9 mouse cellular contexts compared by ENCODE assay signal in genomic region chr14:121579055-121579454, GRCm38 (mm10).
DNase-seq lines count a peak whose midpoint lies in the region; ATAC-seq and TF ChIP-seq lines count a peak whose summit lies in the region.
"Had no signal": no experiment of that assay in that cellular context is flagged by ENCODE, and none has a peak within 500 bp of the region (broad histone marks: within the 10 kb centered on the region; RNA-seq: fewer than 3 reads in every experiment).

No protein-coding gene starts in this region.

- DNase-seq in midbrain, embryonic 10.5 days (ENCODE audit: low spot score): peak; percentile 58
- peak; percentile 46 for DNase-seq in MN1 (ENCODE audit: low spot score)
- peak; percentile 48 to 61 for DNase-seq in frontal cortex, postnatal 36 days (ENCODE audit: low spot score in 2 of 2)
- DNase-seq in left cerebral cortex, postnatal 14 days (ENCODE audit: low spot score in 2 of 2): peak; percentile 65 to 71
- DNase-seq in midbrain, postnatal 0 days (ENCODE audit: low spot score): peak; percentile 56

- no peak overlapping the region for H3K4me3 ChIP-seq in midbrain, embryonic 10.5 days
- H3K4me3 ChIP-seq in midbrain, embryonic 16.5 days (ENCODE audit: low read depth, low read length): no peak overlapping the region
- no peak overlapping the region for H3K4me3 ChIP-seq in bone marrow macrophage, adult 2 months (ENCODE audit: insufficient read depth, low read length)
- no peak overlapping the region for H3K4me3 ChIP-seq in midbrain, postnatal 0 days (ENCODE audit: low read depth, low read length)
- H3K4me3 ChIP-seq: heart, embryonic 13.5 days had no signal

- no peak overlapping the region for H3K9ac ChIP-seq in midbrain, embryonic 16.5 days (ENCODE audit: low read depth, low read length)
- no peak overlapping the region for H3K9ac ChIP-seq in midbrain, postnatal 0 days (replicated peaks; ENCODE audit: low read length, poor library complexity, severe bottlenecking)
- H3K9ac ChIP-seq: heart, embryonic 13.5 days had no signal

- intact Hi-C loops in left cerebral cortex, postnatal 14 days (cut with DNase I): loop anchor here (10.0 kb wide), 1 partner anchor 294 kb away; no protein-coding TSS in a partner anchor

- no peaks in the 10 kb centered on the region for H3K27me3 ChIP-seq in midbrain, embryonic 10.5 days (ENCODE audit: low read depth, poor library complexity, severe bottlenecking)
- H3K27me3 ChIP-seq in midbrain, embryonic 16.5 days (ENCODE audit: control insufficient read depth, insufficient read depth, low read depth, low read length): no peaks in the 10 kb centered on the region
- no peaks in the 10 kb centered on the region for H3K27me3 ChIP-seq in midbrain, postnatal 0 days (ENCODE audit: insufficient read depth, low read length)
- H3K27me3 ChIP-seq: heart, embryonic 13.5 days had no signal

- no peaks in the 10 kb centered on the region for H3K4me1 ChIP-seq in midbrain, embryonic 10.5 days
- no peaks in the 10 kb centered on the region for H3K4me1 ChIP-seq in midbrain, embryonic 16.5 days (ENCODE audit: control insufficient read depth, insufficient read depth, low read length)
- no peaks in the 10 kb centered on the region for H3K4me1 ChIP-seq in bone marrow macrophage, adult 2 months (ENCODE audit: control insufficient read depth, insufficient read depth, low read length)
- H3K4me1 ChIP-seq in midbrain, postnatal 0 days (ENCODE audit: insufficient read depth, low read length): no peaks in the 10 kb centered on the region

- TF ChIP-seq CTCF in bone marrow macrophage, adult 2 months (IDR thresholded peaks at IDR 0.05; ENCODE audit: low read depth, low read length): peak; percentile 51
- TF ChIP-seq CTCF in midbrain, postnatal 0 days (IDR thresholded peaks at IDR 0.05): peak; percentile 90

- H3K9me3 ChIP-seq in midbrain, embryonic 10.5 days (replicated peaks): no peaks in the 10 kb centered on the region
- no peaks in the 10 kb centered on the region for H3K9me3 ChIP-seq in midbrain, embryonic 16.5 days (replicated peaks; ENCODE audit: control insufficient read depth, low read length, poor library complexity, severe bottlenecking)
- H3K9me3 ChIP-seq in midbrain, postnatal 0 days (ENCODE audit: low read length): no peaks in the 10 kb centered on the region
- H3K9me3 ChIP-seq: heart, embryonic 13.5 days had no signal

- no peaks in the 10 kb centered on the region for H3K36me3 ChIP-seq in midbrain, embryonic 10.5 days
- H3K36me3 ChIP-seq in midbrain, embryonic 16.5 days (ENCODE audit: control insufficient read depth, insufficient read depth, low read length): peaks cover 11% of the 10 kb centered on the region
- H3K36me3 ChIP-seq in midbrain, postnatal 0 days (ENCODE audit: insufficient read depth, low read length): peaks cover 58% of the 10 kb centered on the region

- no peak for ATAC-seq in midbrain, embryonic 16.5 days
- ATAC-seq in midbrain, postnatal 0 days (ENCODE audit: low FRiP score): no peak
- ATAC-seq in monocyte, adult 5-6 weeks (replicated peaks; ENCODE audit: insufficient number of reproducible peaks, low FRiP score, low TSS enrichment, poor library complexity, severe bottlenecking): no peak

- H3K27ac ChIP-seq in midbrain, embryonic 10.5 days (replicated peaks): no peak overlapping the region
- H3K27ac ChIP-seq in midbrain, embryonic 16.5 days (ENCODE audit: low read length): no peak overlapping the region
- H3K27ac ChIP-seq in bone marrow macrophage, adult 2 months (ENCODE audit: insufficient read depth, low read depth, low read length): no peak overlapping the region
- H3K27ac ChIP-seq in midbrain, postnatal 0 days (ENCODE audit: low read depth, low read length): no peak overlapping the region
- H3K27ac ChIP-seq: heart, embryonic 13.5 days had no signal

- 37% methylated on average over 3 of the region's 3 CpGs for WGBS in midbrain, embryonic 10.5 days
- WGBS in midbrain, embryonic 16.5 days: 39% methylated on average over 3 of the region's 3 CpGs
- WGBS in midbrain, postnatal 0 days: 42% methylated on average over 3 of the region's 3 CpGs

- no peak for TF ChIP-seq POLR2A in bone marrow macrophage, adult 2 months (IDR thresholded peaks at IDR 0.05; ENCODE audit: borderline replicate concordance, low read depth, low read length)

- no peak overlapping the region for H3K4me2 ChIP-seq in midbrain, embryonic 16.5 days (ENCODE audit: low read length)
- H3K4me2 ChIP-seq in midbrain, postnatal 0 days (ENCODE audit: low read depth, low read length, poor library complexity, severe bottlenecking): no peak overlapping the region
- H3K4me2 ChIP-seq: heart, embryonic 13.5 days had no signal
